Mouse (Mus musculus) cerebellum, postnatal 14 days (tissue): ENCODE measurements at regions not wholly inside any gene's neighbourhood (a gene's known extent, or its start where the extent isn't known, plus 50 kb on each side); places are given as distances from the start of the nearest gene placed in this dataset.
"Not testable (repeated sequence)": the region's sequence is repeated elsewhere in the genome, so short reads cannot be mapped to it uniquely, and the experiment has no call there.

Experiments used
- DNase-seq, 2 experiments: peaks; one replicate each; pipeline ENCODE4 v3.0.0; 2021; ENCODE audit warnings: mixed read lengths in 2 of 2

- peak; percentile 90 to 93 for DNase-seq
These were observed 293.1 kb upstream of the Slc7a14 start for GRCm38 (mm10) chr3:31603237-31603636.

GRCm38 (mm10) chr3:31596581-31596980 is 286.4 kb upstream of the Slc7a14 start:
- DNase-seq: not testable (repeated sequence)

GRCm38 (mm10) chr3:31585971-31586370 is 275.8 kb upstream of the Slc7a14 start:
- peak in 1 of 2 experiments; percentile 4 for DNase-seq

GRCm38 (mm10) chr3:31573849-31574248 is 263.7 kb upstream of the Slc7a14 start:
- DNase-seq: no peak
